Mouse (Mus musculus): ENCODE measurements around the gene Xrcc3.

- TF ChIP-seq CTCF (IDR thresholded peaks at IDR 0.05; ENCODE audit: low read depth) (no peak), EP300 (optimal IDR thresholded peaks at IDR 0.05) (no peak)
Measured at GRCm38 (mm10) chr12:111755231-111755630, 58.4 kb downstream of the Xrcc3 start.
